Mouse (Mus musculus) cortical plate, adult 2 months (tissue): ENCODE results near the gene Polr3b.

Source experiments
- CTCF ChIP-seq: fragments of 200-500 bp; IDR thresholded peaks from 2 replicates; pipeline ENCODE4 v1.5.1; 2011; ENCODE audit warnings: mild to moderate bottlenecking, control low read depth, low read length; ENCODE audit not compliant: insufficient read depth; ENCODE audit errors: extremely low read depth
- POLR2A ChIP-seq: fragments of 200-500 bp; IDR thresholded peaks from 2 replicates; pipeline ENCODE4 v1.6.1; 2011; ENCODE audit warnings: mild to moderate bottlenecking, low read length, control low read depth; ENCODE audit not compliant: insufficient read depth; ENCODE audit errors: extremely low read depth

DNA sequence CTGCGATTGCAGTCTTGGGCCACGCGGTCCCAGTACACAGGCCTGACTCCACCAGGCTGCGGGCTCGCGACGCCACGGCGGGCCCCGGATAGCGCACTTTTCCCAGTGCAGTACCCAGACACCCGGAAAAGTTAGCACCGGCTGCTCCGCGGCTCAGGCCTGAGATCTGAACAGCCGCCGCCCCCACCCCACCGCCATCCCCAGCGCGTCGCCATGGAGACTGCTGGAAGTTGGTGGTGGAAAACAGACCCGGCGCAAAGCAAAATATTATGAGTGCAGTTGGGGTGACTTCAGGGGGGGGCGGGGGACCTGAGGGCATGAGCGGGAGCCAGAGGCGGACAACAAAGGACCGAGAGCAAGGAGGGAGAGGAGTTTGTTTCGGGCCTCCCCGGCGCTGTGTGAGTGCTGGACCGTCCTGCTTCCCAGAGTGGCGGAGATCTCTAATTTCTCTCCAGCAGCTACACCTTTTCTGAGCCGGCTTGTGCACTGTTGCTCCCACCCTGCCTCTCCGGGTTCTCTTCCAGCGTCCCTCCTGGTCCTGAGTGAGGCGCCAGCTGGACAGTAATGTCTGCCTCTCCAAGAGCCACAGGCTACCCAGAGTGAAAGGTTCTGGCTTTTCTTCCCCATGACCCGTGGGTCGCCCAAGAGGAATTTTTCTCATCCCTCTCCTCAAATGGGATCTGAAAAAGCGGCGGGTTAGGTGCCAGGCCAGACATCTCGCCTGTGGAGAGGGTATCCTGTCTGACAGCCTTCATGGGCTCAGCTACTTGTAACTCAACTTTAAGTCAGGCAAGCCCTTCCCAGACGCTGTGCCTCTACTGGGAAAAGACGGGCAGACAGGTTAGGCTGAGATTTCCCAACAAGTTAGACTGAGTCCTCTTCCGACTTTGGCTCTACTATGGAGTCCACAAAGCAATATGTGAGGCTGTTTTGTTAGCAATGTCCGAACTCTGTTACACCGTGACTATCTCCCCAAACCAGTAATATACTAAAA lies 138.3 kb downstream of the Polr3b start:
- TF ChIP-seq POLR2A (no peak), CTCF (no peak)
